Mouse (Mus musculus): Measurements from ENCODE around the gene Cd80.

Cd80 gene

DNA sequence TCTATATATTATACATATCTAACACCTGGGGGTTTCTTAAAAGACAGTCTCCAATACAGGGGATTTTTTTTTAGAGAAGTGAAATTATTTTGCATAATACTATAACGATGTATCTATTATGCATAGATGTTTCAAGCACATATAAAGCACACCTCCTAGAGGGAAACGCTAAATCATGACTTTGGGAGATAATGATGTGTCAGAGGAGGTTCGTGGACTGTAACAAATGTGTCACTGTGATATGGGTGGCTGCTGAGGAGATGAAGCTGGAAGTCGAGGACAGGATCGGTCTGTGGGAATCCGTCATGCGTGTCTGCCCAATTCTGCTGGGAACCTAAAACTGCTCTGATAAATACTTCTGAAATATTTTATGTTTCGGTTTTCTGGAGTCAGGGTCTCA is 6.4 kb downstream of the Cd80 start:
- TF ChIP-seq CTCF (conservative IDR thresholded peaks at IDR 0.05; ENCODE audit: low read length) (no peak), POU5F1 (IDR thresholded peaks at IDR 0.05; ENCODE audit: borderline replicate concordance, low read length) (no peak)
- Histone ChIP-seq H3K36me3 (ENCODE audit: insufficient read depth, low read length) (no peaks in the 10 kb centered on the region), H3K9me3 (ENCODE audit: low read length) (no peaks in the 10 kb centered on the region), H3K27me3 (ENCODE audit: insufficient read depth, low read length) (no peaks in the 10 kb centered on the region), H3K4me3 (replicated peaks; ENCODE audit: low read length) (no peak overlapping the region), H3K4me1 (replicated peaks; ENCODE audit: low read depth, low read length) (peaks cover 55% of the 10 kb centered on the region)

DNA sequence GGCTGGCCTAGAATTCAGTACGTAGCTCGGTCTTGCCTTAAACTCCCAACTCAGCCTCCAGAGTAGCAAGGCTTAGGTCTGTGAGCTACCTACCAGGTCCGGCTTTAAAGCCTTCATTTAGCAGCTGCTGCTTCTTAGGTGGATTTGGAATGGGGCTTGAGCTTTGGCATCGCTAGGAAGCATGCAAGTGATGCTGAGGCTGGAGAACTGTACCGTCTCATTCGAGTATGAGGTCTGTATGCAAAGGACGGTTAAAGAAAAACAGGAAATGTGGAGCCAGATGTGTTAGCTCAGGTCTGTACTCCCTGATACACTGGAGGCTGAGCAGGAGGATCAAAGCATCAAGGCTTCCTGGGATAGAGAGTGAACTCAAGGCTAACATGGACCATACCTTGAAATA is 6.8 kb downstream of the Cd80 start:
- H3K36me3 ChIP-seq (ENCODE audit: insufficient read depth, low read length) = no peaks in the 10 kb centered on the region
- TF ChIP-seq NANOG (IDR thresholded peaks at IDR 0.05; ENCODE audit: borderline replicate concordance, low read length) (no peak), POU5F1 (IDR thresholded peaks at IDR 0.05; ENCODE audit: borderline replicate concordance, low read length) (no peak), CTCF (conservative IDR thresholded peaks at IDR 0.05; ENCODE audit: low read length) (no peak)
- H3K27me3 ChIP-seq (ENCODE audit: insufficient read depth, low read length) = no peaks in the 10 kb centered on the region
- peaks cover 52% of the 10 kb centered on the region for H3K4me1 ChIP-seq (replicated peaks; ENCODE audit: low read depth, low read length)
- H3K9me3 ChIP-seq (ENCODE audit: low read length) = no peaks in the 10 kb centered on the region
- no peak overlapping the region for H3K4me3 ChIP-seq (replicated peaks; ENCODE audit: low read length)

DNA sequence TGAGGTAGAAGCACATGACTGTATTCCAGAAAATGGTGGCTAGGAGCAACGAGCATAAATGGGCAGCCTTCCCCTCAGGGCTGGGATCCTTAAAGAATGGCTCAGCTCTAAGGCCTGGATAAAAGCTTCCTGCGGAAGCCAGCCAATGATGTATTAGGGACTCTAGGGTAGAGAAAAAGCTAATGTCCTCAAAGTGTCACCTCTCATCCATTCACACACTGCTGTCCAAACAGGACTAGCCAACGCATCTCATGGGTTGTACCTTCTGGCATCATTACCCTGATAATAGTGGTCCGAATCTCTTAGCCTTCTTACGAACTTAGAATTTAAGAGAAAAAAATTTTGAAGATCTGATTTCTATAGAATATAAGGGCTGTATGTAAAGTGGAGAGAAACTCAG is 7.9 kb downstream of the Cd80 start:
- Histone ChIP-seq H3K27me3 (ENCODE audit: insufficient read depth, low read length) (no peaks in the 10 kb centered on the region), H3K9me3 (ENCODE audit: low read length) (no peaks in the 10 kb centered on the region), H3K4me3 (replicated peaks; ENCODE audit: low read length) (no peak overlapping the region), H3K4me1 (replicated peaks; ENCODE audit: low read depth, low read length) (peaks cover 51% of the 10 kb centered on the region), H3K36me3 (ENCODE audit: insufficient read depth, low read length) (no peaks in the 10 kb centered on the region)
- no peak for TF ChIP-seq NANOG (IDR thresholded peaks at IDR 0.05; ENCODE audit: borderline replicate concordance, low read length)
- TF ChIP-seq POU5F1 (IDR thresholded peaks at IDR 0.05; ENCODE audit: borderline replicate concordance, low read length) = no peak
- no peak for TF ChIP-seq CTCF (conservative IDR thresholded peaks at IDR 0.05; ENCODE audit: low read length)

DNA sequence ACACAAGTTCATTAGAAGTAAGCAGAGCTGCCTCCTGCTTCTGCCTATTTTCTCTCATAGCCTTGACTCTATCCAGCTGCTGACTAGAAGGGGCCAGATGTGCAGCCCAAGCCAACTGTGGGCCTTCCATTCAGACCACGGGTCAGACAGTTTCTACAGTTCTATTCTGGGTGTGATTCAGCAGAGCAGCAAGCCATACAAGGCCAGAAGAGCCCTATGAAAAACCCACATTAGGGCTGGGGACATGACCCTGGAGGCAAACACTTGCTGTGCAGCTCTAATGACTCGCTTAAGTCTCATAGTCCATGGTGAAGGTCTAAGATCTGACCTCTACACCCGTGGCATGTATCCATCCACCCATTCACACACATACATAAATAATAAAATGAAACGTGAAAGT is 10.7 kb downstream of the Cd80 start:
- no peaks in the 10 kb centered on the region for H3K9me3 ChIP-seq (ENCODE audit: low read length)
- H3K36me3 ChIP-seq (ENCODE audit: insufficient read depth, low read length) = no peaks in the 10 kb centered on the region
- TF ChIP-seq NANOG (IDR thresholded peaks at IDR 0.05; ENCODE audit: borderline replicate concordance, low read length) = no peak
- TF ChIP-seq CTCF (conservative IDR thresholded peaks at IDR 0.05; ENCODE audit: low read length) = no peak
- no peak for TF ChIP-seq POU5F1 (IDR thresholded peaks at IDR 0.05; ENCODE audit: borderline replicate concordance, low read length)
- no peaks in the 10 kb centered on the region for H3K27me3 ChIP-seq (ENCODE audit: insufficient read depth, low read length)
- H3K4me1 ChIP-seq (replicated peaks; ENCODE audit: low read depth, low read length) = peaks cover 54% of the 10 kb centered on the region
- H3K4me3 ChIP-seq (replicated peaks; ENCODE audit: low read length) = no peak overlapping the region

DNA sequence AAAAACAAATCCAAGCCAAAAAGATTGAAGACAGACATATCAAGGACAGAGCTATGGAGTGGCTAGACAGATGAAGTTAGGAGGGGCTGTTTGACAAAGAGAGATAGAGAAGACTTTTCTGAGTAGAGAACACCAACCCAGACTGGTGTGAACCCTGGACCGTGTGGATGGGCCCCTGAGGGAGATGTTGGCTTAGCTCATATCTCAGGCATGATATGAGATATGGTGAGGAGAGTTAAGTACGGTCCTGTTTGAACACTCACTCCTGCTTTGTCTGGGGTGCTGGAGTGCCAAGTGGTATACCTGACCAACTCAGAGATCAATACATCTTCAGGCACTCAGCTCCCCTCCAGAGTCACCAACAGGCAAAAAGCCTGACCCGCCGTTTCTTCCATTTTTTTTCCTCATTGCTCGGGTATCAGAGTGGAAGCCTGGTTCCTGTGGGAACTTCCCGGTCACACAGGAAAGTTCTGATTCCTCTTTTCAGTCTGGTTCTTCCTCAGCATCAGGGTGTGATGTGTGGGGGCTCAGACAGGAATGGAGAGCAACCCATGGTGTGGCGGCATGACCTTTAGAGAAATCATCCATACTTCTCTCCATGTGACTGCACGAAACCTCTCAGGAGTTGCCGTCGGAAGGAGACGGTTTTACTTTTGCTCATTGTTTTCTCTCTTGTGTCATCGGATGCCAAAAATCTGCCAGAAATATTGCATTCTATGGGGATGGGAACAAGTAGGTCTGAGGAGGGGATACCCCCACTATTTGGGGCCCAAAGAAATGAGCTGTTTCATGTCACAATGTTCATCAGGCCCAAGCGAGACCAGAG is 11.9 kb downstream of the Cd80 start:
- Histone ChIP-seq H3K4me1 (replicated peaks; ENCODE audit: low read depth, low read length) (peaks cover 60% of the 10 kb centered on the region), H3K36me3 (ENCODE audit: insufficient read depth, low read length) (no peaks in the 10 kb centered on the region), H3K9me3 (ENCODE audit: low read length) (no peaks in the 10 kb centered on the region), H3K27me3 (ENCODE audit: insufficient read depth, low read length) (no peaks in the 10 kb centered on the region), H3K4me3 (replicated peaks; ENCODE audit: low read length) (no peak overlapping the region)
- TF ChIP-seq CTCF (conservative IDR thresholded peaks at IDR 0.05; ENCODE audit: low read length) = no peak
- TF ChIP-seq NANOG (IDR thresholded peaks at IDR 0.05; ENCODE audit: borderline replicate concordance, low read length) = no peak
- TF ChIP-seq POU5F1 (IDR thresholded peaks at IDR 0.05; ENCODE audit: borderline replicate concordance, low read length) = no peak

DNA sequence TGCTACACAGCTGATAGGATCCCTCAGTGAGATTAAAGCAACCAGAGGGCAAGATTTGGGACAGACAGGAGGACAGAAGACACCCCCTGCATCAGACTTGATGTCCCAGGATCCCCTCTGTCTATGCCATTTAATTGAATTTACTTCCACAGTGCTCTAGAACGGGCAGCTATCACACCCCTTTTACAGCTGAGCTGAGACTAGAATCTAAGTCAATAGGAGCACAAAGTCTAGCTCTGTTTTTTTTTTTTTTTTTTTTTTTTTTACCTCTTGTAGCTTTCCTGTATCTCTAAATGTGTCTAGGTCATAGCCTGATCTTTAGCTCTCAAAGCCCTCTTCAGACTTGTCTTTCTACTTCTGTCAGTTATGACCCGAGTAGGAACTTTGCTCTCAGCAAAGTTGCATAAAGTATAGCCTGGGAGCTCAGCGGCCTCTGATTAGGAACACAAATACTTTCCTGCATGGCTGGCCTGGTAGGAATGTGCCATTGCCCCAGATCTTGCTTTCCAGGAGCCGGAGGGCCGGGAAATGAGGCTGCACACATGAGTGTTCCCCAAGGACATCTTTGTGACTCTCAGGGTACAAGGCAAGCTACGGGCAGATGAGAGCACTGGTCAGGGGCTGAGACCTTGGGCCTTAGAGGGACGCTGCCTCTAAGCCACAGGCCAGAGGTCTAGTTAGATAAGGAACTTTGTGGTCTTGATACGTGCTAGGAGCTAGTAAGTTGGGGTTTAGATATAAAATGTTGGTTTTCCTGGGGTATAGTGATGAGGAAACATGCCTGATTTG is 12.8 kb downstream of the Cd80 start:
- H3K9me3 ChIP-seq (ENCODE audit: low read length) = no peaks in the 10 kb centered on the region
- H3K36me3 ChIP-seq (ENCODE audit: insufficient read depth, low read length) = no peaks in the 10 kb centered on the region
- H3K4me3 ChIP-seq (replicated peaks; ENCODE audit: low read length) = no peak overlapping the region
- TF ChIP-seq CTCF (conservative IDR thresholded peaks at IDR 0.05; ENCODE audit: low read length) (no peak), POU5F1 (IDR thresholded peaks at IDR 0.05; ENCODE audit: borderline replicate concordance, low read length) (no peak)
- no peaks in the 10 kb centered on the region for H3K27me3 ChIP-seq (ENCODE audit: insufficient read depth, low read length)
- peaks cover 59% of the 10 kb centered on the region for H3K4me1 ChIP-seq (replicated peaks; ENCODE audit: low read depth, low read length)

DNA sequence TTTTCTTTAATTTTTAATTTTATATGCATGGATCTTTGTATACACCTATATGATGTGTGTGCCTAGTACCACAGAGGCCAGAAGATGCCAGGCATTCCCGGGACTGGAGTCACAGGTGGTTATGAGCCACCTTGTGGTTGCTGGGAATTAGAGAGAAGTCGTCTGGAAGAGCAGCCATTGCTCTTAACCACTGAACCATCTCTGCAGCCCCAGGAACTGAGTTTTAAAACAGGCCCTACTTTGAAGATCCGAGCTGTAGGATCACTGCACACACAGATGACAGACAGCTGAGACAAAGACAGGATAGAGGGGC is 13.3 kb downstream of the Cd80 start:
- Histone ChIP-seq H3K27me3 (ENCODE audit: insufficient read depth, low read length) (no peaks in the 10 kb centered on the region), H3K9me3 (ENCODE audit: low read length) (no peaks in the 10 kb centered on the region), H3K36me3 (ENCODE audit: insufficient read depth, low read length) (no peaks in the 10 kb centered on the region), H3K4me3 (replicated peaks; ENCODE audit: low read length) (no peak overlapping the region), H3K4me1 (replicated peaks; ENCODE audit: low read depth, low read length) (peaks cover 60% of the 10 kb centered on the region)
- TF ChIP-seq CTCF (conservative IDR thresholded peaks at IDR 0.05; ENCODE audit: low read length) = no peak
- TF ChIP-seq NANOG (IDR thresholded peaks at IDR 0.05; ENCODE audit: borderline replicate concordance, low read length) = no peak
- TF ChIP-seq POU5F1 (IDR thresholded peaks at IDR 0.05; ENCODE audit: borderline replicate concordance, low read length) = no peak

DNA sequence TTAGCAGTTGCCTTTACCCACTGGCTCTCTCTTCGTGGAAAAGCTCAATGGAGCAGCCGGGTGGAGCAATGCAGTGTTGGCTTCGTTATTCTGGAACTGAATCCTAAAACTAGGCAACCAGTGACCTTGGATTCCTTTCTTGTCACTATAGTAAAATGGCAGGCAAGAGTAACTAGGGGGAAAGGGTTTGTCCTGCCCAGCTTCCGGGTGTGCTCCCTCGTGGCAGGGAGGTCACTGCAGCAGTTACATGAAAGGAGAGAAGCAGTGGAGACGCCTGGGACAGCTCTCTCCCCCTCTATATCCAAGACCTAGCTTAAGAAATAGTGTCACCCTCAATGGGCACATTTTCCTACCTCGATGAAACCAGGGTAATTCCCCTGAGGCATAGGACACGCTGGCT is 14.1 kb downstream of the Cd80 start:
- H3K9me3 ChIP-seq (ENCODE audit: low read length) = no peaks in the 10 kb centered on the region
- no peak overlapping the region for H3K4me3 ChIP-seq (replicated peaks; ENCODE audit: low read length)
- TF ChIP-seq CTCF (conservative IDR thresholded peaks at IDR 0.05; ENCODE audit: low read length) (no peak), POU5F1 (IDR thresholded peaks at IDR 0.05; ENCODE audit: borderline replicate concordance, low read length) (no peak), NANOG (IDR thresholded peaks at IDR 0.05; ENCODE audit: borderline replicate concordance, low read length) (no peak)
- H3K4me1 ChIP-seq (replicated peaks; ENCODE audit: low read depth, low read length) = peaks cover 67% of the 10 kb centered on the region
- H3K36me3 ChIP-seq (ENCODE audit: insufficient read depth, low read length) = no peaks in the 10 kb centered on the region
- no peaks in the 10 kb centered on the region for H3K27me3 ChIP-seq (ENCODE audit: insufficient read depth, low read length)

All from E14TG2a.4 (cell line).